Mouse (Mus musculus) thymus, postnatal 25 days (tissue): Measurements from ENCODE around the gene Pcif1.

Source experiments
- DNase-seq: peaks from one replicate; pipeline ENCODE4 v3.0.0; 2022

Gene Pcif1

GRCm38 (mm10) chr2:164924100-164924857 is 45.2 kb downstream of the Pcif1 start:
- DNase-seq = peak; percentile 87

- DNase-seq = no peak
Observed at GRCm38 (mm10) chr2:164930706-164931581, 51.8 kb downstream of the Pcif1 start.

- DNase-seq = no peak
Observed at GRCm38 (mm10) chr2:164933534-164933933, 54.4 kb downstream of the Pcif1 start.

- no peak for DNase-seq
Observed at GRCm38 (mm10) chr2:164935991-164936390, 56.9 kb downstream of the Pcif1 start.

- DNase-seq = peak; percentile 74
Observed at GRCm38 (mm10) chr2:164938146-164939091, 59.3 kb downstream of the Pcif1 start.

GRCm38 (mm10) chr2:164939106-164939505 is 60.0 kb downstream of the Pcif1 start:
- DNase-seq = no peak

- no peak for DNase-seq
Observed at GRCm38 (mm10) chr2:164940140-164940830, 61.2 kb downstream of the Pcif1 start, which contains the start of gene Mmp9. Gene Mmp9 (plus strand): TSS chr2:164940780.

GRCm38 (mm10) chr2:164942692-164943290 is 63.7 kb downstream of the Pcif1 start:
- DNase-seq = peak; percentile 75
